Mouse (Mus musculus): ENCODE results near the gene Adamts16.
A peak's percentile ranks its signal among the peaks of the same experiment; 100 is the strongest.
"Not testable (repeated sequence)": the region's sequence is repeated elsewhere in the genome, so short reads cannot be mapped to it uniquely, and the experiment has no call there.

Gene Adamts16

DNA sequence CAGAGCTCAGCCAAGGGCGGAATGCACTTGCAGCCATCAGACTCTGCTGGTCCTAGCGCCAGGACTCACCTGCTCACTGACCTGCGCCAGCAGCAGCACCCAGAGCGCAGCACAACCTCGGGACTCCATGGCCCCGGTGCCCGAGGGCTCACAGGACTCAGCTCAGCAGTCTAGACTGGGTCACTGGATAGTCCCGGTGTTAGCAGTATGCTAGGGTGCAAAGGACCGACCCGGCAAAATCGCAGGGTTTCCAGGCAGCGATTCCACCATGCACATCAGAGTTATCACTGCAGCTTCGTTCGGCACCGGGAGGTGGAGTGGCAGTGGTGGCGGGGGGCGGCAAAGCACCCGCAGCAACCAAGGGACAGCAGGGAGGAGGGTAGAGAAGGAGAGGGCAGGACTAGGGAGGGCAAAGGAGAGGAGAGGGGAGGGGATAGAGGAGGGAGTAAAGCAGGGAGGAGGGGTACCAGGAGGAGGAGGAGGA is at the start of gene Adamts16:
Gene Adamts16, minus strand, starts transcription at position 391 of the 484 bp plus-strand sequence.
- peak in 1 of 2 experiments; percentile 18 for DNase-seq (ENCODE audit: low spot score in 2 of 2)

DNA sequence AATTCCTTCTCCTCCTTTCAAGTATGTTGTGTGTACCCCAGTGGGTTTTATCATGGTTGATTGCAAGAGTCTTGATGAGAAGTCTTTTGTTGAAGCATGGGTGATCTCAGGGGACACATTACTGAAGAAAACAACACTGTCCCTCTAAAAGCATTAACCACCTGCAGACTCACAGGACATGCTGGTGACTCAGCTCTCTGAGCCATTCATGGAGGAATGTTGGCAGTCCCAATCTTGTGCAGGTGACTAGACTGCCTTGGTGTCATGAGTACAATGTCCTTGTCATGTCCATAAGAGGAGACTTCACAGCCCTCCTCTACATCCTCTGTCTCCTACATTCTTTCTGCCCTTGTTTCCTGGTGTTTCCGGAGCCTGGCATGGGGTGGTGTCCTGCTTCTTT is 45.5 kb upstream of the Adamts16 start:
- no peak for DNase-seq (ENCODE audit: low spot score in 2 of 2)

DNA sequence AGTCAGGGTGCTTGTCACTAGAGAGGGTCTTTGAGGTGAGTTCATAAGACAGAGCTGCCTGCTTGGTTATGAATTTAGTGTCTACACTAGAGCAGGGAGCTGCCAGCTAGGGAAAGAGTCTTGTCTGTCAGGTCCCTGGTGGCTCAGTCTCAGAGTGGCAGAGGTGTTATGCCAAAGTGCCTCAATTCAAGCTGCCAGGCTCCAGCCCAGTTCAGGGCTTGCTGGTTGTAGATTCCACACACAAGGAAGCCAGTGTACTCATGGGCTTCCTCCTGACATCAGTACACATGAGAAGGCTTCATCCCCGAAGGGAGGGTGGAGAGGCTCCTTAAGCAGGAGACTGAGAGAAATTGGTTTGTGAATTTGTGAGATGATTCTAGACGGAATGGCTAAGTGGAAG is 43.4 kb upstream of the Adamts16 start:
- no peak for DNase-seq (ENCODE audit: low spot score in 2 of 2)

DNA sequence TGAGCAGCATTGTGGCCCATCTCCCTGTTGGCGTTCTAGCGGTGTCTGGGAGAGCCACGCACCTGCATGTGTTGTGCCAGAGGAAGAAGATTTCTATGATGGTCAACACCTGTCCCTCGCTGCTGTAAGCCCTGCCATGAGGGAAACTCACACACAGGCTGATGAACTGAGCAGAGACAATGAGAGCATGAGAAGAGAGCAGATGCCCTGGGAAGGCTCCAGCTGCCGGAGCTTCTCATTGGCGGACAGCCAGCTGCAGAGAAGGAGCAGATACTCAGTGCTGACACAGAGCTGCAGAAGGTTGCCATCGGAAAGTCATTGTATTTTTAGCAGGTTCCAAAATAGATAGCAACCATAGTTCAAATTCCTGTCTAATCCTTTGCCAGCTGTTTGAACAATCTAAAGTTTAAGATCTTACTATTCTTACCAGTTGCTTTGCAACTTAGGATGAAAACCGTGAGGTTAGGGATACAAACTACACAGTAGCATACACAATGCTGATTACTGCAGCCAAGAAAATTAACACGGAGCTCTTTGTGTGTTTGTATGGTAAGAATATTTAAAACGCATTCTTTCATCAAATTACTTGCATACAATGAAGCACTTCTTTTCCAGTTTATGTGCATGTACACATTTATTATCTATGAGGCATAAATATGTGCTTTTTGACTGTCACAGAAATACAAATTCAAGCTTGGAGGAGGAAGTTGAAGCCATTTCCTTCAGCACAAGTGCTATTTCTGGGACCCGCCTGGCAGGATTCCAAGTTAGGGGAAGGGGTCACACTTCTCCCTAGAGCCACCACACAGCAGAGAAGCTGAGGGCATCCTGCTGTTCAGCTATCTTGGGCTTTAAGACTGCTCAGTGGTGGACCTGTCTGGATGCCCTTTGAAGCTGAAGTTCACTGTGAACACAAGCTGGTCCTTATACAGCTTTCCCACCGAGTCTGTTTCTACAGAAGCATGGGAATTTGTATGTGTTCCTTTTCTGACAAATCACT is 42.6 kb upstream of the Adamts16 start:
- DNase-seq (ENCODE audit: low spot score in 2 of 2): peak; percentile 73 to 82

DNA sequence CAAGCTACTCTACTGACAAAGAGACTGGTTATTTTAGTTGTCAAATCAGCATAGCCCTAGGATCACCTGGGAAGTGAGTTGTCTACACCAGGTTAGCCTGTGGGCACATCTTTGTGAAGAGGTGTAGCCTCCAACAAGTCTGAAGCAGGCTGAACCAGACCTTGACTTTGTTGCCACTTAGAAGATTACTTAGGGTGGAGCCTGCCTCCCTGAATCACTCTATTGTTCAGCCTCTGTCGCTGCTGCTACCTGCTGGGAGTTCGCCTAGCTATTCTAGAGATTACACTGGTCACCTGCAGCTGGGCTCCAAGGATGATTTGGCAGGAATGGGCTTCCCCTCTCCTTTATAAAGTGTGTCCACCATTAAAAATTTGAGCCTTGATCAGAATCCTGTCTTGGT is 38.4 kb upstream of the Adamts16 start:
- not testable (repeated sequence) for DNase-seq (ENCODE audit: low spot score in 2 of 2)

DNA sequence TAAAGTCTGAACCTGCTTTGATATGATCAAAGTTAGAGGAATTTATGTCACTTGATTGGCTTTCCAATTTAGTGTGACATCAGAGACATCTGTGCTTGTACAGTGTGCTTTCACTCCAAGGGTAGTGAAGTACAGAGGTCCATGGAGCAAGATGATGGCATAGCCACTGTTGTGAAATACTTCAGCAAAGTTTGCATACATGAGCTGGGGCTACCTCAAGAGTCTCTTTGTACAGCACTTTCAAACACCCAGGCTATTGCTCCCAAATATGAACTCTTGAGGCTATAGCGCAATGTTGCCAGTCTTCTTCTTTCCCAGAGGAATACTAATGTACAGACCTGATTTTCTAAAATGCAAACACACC is 35.9 kb upstream of the Adamts16 start:
- DNase-seq (ENCODE audit: low spot score in 2 of 2): no peak

DNA sequence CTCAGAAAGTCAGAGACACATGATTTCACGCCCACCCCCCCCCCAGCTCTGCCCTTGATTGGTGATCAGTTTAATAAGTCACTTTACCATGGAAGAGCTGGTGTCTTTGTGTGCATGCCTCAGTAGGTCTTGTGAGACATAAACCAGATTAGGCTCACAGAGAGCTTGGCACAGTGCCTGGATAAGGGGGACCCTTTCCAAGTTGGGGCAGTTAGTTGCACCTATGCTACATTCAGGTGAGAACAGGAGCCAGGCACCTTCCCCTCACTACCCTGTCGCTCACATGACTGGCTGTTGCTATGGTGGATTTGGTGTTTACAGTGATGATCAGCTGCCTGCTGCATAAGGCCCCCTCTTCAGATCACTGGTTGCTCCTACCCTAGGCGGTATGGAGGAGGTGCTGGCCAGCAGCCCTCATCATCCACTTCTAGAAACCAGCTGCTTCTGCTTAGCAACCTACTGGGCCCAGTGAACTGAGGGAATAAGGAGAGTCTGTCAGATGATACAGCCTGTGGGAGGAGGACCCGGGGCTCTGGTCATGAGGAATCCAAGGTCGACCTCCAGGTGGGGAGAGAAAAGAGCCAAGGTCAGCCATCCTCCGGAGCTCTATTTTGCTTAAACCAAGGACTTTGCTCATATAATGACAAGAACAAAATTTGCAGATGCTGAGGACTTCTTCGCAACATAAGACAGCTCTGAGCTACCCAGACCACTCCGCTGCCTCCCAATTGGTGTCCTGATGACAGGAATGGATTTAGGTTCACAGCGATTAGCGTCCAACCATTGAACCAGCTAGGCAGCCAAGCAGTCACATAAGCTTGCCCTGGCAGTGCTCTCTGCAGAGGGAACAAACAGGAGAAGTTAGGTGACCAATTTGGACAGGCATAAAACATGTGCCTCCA is 35.3 kb upstream of the Adamts16 start:
- DNase-seq (ENCODE audit: low spot score in 2 of 2): peak in 1 of 2 experiments; percentile 31

DNA sequence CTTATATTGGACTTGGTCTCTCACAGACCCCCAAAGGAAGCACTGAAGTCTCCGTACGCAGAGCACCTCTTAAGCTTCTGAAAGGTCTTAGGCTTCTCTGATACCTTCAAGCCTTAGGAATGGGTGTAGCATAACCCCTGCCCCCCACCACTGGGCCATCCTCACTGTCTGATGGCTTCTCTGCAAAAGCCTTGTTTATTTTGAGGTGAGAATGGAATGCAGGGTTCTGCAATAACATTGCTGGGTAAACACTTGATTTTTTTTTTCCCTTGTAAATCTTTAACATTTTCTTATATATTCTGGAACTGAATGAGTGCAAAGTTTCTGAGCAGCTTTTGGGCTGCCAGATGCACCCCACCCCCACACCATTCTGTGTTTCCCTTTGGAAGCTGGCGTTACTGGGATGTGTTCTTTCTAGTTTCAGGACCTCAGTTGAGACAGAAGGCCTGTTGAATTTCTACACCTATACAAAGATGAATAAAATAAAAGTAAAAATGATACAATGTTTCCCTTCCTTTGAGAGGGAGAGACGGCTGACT is 33.9 kb upstream of the Adamts16 start:
- DNase-seq (ENCODE audit: low spot score in 2 of 2): peak in 1 of 2 experiments; percentile 35

DNA sequence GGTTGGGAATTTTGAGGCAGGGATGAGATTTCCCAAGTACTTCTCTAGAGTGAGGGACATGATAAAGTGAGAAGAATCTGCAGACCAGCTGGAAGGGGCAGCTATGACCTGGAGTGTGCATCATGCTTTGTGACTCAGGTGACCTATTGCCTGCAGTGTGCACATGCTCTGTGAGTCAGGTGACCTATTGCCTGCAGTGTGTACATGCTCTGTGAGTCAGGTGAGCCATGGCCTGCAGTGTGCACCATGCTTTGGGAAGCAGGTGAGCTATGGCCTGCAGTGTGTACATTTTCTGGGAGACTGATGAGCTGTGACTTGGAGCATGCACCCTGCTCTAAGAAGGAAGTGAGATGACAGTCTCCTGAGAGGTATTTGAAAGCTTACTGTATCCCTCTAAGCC is 33.1 kb upstream of the Adamts16 start:
- no peak for DNase-seq (ENCODE audit: low spot score in 2 of 2)

DNA sequence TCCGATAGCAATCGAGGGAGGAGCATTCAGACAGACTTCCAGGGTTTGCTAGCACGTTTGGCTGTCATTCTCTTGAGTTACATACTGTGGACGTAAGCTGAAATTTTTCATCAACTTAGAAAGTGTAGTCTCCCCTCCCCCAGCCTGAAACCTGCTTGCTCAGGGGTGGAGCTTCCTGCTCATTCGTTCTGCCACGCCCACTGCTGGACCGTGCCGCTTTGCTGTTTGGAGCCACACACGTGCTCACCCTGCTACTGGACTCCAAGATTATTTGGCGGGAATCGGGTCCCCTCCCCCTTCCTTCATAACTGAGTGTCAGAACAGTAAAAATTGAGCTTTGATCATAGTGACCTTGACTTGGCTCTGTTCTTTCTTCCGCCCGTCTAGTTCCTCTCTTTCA is 32.2 kb upstream of the Adamts16 start:
- DNase-seq (ENCODE audit: low spot score in 2 of 2): not testable (repeated sequence)

DNA sequence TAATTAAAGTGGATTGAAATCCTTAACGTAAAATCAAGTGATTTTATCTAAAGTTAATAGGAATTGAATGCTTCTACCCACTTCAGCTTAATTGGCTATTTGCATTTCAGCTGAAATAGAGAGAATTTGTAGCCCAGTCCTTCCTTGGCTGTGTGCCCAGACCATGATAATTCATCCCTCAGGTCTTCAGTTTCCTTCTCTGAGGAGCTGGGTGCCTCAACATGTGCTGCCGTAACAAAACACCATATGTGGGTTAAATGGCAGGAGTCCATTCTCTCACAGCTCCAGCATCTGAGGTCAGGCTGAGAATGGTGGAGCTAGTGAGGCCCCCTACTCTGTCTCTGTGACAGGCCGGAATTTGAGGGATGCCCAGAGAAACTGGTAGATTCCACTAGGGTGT is 29.4 kb upstream of the Adamts16 start:
- no peak for DNase-seq (ENCODE audit: low spot score in 2 of 2)

DNA sequence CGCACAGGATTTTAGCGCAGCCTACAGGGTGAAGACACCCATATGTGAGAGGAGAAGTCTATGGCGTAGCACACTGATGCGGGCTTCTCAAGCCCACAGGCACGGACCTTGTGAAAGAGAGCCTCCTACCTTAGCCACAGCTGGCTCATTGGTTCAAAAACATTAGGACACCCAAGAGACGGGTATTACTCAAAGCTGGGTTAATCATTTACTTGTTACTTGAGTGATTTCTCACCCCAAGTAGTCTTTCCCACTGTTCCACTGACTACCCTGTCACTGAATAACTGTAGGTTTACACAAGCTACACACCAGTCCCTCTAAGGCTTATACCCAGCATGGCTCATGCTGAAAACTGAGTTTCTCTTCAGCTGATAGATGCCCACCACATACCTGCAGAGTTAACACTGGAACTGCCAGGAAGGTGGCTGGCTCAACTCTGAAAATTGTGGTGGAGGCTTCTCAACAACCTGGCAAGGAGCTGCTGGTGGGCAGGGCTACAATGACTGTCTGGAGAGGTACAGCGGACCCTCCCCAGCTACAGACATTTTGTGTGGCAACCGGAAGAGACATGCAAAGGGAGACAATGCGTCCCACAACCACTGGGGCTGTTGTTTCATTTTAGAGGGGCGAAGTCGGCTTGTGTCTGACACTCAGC is 25.5 kb upstream of the Adamts16 start:
- no peak for DNase-seq (ENCODE audit: low spot score in 2 of 2)

DNA sequence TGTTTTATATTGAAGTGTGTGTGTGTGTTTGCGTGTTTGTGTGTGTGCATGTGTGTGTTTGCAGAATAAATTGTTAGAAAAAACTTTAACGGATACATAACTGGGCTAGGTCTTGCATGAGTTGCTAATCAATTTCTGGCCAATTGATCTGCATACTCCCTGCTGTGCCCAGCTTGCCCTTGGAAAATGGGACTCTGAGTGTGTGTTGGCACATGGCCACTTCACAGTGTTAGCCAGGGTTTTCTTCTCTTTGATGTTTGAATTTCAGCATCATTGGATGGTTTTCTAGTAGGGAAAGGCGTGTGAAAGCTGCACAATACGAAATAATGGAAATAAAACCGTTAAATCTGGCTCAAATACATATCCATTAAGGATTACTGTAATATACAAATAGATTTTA is 24.3 kb upstream of the Adamts16 start:
- no peak for DNase-seq (ENCODE audit: low spot score in 2 of 2)

DNA sequence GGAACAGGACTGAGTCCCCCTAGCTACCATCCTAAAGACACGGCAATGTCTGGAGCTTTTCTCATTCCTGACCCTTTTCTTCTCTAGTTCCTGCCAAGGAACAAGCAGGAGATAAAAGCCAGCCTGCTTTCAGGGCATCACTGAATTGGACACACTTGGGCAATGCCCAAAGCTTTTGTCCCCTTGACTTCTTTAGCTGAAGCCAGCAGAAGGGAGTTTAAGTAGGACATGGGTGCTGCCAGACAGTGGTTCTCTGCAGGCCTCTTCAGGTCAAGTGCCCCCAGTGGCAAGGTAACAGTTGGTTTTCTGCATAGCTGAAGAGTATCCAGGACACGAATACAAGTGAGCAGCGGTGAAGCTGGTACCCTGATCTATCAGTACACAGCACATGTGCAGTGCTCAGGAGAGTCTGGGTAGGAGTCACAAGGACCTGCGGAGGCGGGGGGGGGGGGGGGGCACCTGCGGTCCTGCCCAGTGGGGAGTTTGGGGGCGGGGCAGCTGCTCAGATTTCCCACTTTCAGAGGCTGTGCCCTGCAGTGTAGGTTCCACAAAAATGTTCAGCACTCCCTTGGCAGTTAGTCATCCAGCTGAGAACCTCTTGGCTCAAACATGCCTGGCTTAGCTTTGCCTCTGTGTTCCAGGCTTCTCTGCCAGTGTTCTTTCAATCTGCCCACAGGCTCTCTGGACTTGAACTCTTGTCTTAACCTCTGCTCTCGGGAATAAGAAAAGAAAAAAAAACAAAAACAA is 20.7 kb upstream of the Adamts16 start:
- DNase-seq (ENCODE audit: low spot score in 2 of 2): no peak

DNA sequence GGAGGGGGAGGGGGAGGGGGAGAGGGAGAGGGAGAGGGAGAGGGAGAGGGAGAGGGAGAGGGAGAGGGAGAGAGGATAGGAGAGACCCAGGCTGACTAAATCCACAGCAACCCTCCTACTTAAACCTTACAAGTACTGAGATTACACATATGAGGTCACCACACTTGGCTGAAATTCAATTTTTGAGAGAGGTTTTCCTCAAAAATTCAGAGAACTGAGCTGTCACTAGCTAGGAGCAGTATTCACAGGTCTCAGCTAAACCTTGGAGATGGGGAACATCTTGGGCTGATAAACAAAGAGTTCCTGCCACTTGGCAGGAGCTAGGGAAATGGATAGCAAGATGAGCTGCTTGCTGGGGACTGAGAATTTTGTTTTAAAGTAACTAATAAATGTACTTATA is 12.0 kb upstream of the Adamts16 start:
- no peak for DNase-seq (ENCODE audit: low spot score in 2 of 2)

DNA sequence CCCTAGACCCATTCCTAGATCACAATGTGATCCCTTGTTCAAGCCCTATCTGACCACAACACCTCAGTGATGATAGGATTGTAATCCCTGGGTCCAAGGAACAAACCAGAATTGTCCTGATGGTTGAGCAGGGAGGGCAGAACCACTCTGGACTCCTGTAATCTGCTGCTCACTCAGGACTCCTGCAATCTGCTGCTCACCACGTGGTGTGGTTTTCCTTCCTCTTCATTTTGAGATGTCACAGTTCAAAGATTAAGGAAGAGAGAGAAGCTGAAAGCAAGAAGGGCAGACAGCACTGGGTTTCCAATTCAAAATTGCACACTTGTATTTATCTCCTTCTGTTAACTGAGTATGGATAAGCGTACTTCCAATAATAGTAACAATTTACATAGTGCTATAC is 5.3 kb upstream of the Adamts16 start:
- no peak for DNase-seq (ENCODE audit: low spot score in 2 of 2)

DNA sequence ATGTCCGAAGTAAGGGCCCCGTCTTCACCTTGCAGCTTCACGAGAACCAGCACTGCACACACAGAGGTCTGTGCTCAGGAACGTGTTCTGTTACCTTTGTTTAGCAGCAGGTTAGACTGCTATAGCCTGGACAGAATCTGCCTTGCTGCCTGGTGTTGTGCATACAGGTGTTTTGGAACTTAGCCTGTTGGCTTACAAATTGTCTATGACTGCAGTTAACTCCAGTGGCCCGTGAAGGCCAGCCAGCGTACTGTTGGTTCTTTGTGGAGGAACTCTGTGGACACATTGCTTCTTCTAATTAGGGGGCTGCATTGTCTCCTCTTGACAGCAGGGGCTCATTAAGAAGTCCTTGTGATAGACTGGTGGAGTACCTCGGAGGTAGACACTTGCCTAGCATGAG is 3.9 kb upstream of the Adamts16 start:
- DNase-seq (ENCODE audit: low spot score in 2 of 2): no peak

DNA sequence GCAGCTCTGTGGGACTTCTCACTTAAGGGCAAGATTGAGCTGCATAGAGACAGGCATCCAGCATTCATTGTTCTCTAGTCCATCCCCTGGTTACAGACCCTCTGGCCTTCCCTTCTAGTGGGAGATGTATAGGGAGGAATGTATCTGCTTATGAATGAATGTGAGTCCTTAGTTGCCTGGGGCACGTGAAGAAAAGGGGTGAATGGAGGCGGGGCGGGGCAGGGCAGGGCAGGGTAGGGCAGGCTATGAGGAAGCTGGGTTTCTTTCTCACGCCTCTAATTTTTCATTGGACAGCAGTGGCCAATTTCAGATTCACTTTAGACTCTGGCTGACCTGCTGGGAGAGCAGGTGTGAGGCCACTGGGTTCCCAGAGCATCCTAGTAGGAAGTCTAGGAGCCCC is 515 bp upstream of the Adamts16 start:
- DNase-seq (ENCODE audit: low spot score in 2 of 2): no peak

DNA sequence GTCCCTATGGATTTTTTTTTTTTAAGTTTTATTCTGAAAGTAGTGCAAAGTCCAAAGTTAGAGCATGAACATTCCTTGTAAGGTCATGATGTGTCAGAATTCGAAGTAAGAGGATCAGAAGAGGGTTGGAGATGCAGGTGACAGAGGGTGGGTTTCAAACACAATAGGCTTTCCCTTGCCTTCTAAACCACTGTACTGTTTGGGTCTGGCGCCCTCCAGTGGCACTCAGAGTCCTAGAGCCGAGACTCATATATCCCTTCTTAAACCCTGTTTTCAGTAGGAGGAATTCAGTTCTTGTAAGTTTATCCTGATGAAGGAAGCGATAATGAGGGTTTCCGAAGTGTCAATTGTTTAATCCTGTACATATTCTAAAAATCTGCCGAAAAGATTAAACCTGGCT is 1.4 kb downstream of the Adamts16 start:
- DNase-seq (ENCODE audit: low spot score in 2 of 2): peak; percentile 72 to 86

DNA sequence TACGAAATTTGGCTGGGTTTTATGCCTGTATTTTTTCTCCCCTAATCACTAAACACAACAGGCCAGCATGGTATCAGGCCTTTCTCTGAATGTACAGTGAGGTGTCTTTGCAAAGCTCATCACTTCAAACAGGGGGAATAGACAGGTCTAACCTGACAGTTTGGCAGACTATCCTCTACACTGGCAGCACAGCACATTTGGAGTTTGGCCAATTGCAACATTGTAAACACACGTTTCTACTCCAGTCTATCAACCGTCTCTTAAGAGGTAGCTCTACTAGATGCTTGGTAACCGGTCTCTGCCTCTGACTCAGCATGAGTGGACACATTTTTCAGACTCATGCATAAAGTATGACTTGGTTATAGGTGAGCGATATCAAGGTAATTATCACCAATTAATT is 4.0 kb downstream of the Adamts16 start:
- DNase-seq (ENCODE audit: low spot score in 2 of 2): no peak

DNA sequence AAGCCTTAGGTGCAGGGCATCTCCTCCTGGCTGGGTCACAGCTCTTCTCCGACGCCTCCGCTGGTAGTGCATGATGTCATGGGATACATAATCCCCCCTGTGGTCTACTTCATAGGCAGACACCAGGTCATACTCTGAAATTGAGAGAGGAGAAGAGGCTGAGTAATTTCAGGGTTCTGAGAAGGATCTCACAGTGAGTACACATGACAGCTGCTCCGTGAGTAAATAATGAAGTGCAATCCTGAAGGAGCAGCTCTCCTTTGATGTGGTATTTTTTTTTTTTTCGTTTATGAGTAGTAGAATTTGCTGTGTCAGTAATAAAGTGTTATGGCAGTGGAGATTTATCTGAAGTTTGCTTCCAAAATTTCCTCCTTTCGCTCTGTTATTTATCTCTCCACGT is 5.4 kb downstream of the Adamts16 start:
- no peak for DNase-seq (ENCODE audit: low spot score in 2 of 2)

Data from frontal cortex, postnatal 36 days (tissue).